Mouse (Mus musculus): ENCODE data around the gene 2810004N23Rik. TPM values are rescaled to one million over a fixed set of nuclear protein-coding genes. Genes with fewer than 3 reads are reported as not detected.
A peak's percentile ranks its signal among the peaks of the same experiment; 100 is the strongest.
"Not testable (repeated sequence)": the region's sequence is repeated elsewhere in the genome, so short reads cannot be mapped to it uniquely, and the experiment has no call there.

2810004N23Rik gene
- polyA plus RNA-seq, 2 experiments: 13.5 to 17.9 TPM

DNA sequence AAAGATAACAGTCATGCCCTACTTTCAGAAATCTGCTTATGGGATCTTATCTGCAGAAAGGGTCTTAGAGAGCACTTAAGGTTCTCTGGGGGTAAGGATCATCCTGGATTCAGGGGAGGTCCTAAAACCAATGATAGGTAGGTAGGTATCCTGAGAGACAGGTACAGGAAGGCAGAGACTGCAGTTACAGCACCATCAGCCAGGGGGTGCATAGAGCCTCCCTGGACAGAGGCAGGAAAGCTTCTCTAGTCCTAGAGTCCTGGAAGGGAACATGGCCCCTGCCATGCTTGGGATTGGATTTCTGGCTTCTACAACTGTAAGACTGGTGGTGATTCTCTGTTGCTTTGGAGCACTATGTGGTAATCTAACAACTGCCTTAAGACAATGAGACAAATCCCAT lies 3.5 kb downstream of the 2810004N23Rik start:
- TF ChIP-seq EP300 (IDR thresholded peaks at IDR 0.05; ENCODE audit: low read depth) (no peak), CTCF (IDR thresholded peaks at IDR 0.05; ENCODE audit: low read depth) (peak; percentile 81)
- Histone ChIP-seq H3K4me1 (replicated peaks; ENCODE audit: control insufficient read depth in 2 of 2, insufficient read depth in 2 of 2, low read length in 1 of 2) (peaks cover 5 to 6% of the 10 kb centered on the region in 2 experiments; a peak in 3 of 4 replicates), H3K9me3 (ENCODE audit: control insufficient read depth, low read length) (no peaks in the 10 kb centered on the region), H3K9ac (replicated peaks) (no peak overlapping the region), H3K27ac (no peak overlapping the region), H3K4me3 (ENCODE audit: insufficient read depth in 1 of 2, low read depth in 2 of 2, low read length in 2 of 2) (no peak overlapping the region), H3K36me3 (replicated peaks; ENCODE audit: control insufficient read depth, insufficient read depth, low read depth) (peaks cover 26% of the 10 kb centered on the region), H3K4me2 (ENCODE audit: low read depth) (no peak overlapping the region), H3K27me3 (ENCODE audit: control insufficient read depth, insufficient read depth, low read length) (no peaks in the 10 kb centered on the region)
- DNase-seq (ENCODE audit: low read depth in 3 of 3, low spot score in 3 of 3) (no peak), ATAC-seq (ENCODE audit: insufficient read depth) (no peak)

DNA sequence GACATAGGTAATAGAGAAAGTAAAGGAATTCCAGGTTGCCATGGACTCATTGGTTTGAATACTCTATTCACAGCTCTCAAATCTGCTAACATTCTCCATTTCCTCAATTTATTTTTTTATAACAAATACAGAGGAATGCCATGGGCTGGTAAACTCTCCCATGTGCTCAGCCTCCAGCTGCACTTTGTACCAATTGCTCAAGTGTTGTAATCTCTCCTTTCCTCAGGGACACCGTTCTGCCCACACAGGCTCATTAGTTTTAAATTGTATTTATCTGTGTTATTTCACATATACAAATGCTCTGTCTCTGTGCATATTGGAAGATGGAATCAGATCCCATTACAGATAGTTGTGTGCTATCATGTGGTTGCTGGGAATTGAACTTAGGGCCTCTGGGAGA lies 9.4 kb downstream of the 2810004N23Rik start:
- no peaks in the 10 kb centered on the region for H3K9me3 ChIP-seq (ENCODE audit: control insufficient read depth, low read length)
- peaks cover 32% of the 10 kb centered on the region for H3K36me3 ChIP-seq (replicated peaks; ENCODE audit: control insufficient read depth, insufficient read depth, low read depth)
- ATAC-seq (ENCODE audit: insufficient read depth) (no peak), DNase-seq (ENCODE audit: low read depth in 3 of 3, low spot score in 3 of 3) (no peak)
- H3K4me3 ChIP-seq (ENCODE audit: insufficient read depth in 1 of 2, low read depth in 2 of 2, low read length in 2 of 2): no peak overlapping the region
- H3K27ac ChIP-seq: no peak overlapping the region
- no peaks in the 10 kb centered on the region for H3K4me1 ChIP-seq (replicated peaks; ENCODE audit: control insufficient read depth in 2 of 2, insufficient read depth in 2 of 2, low read length in 1 of 2)
- TF ChIP-seq EP300 (IDR thresholded peaks at IDR 0.05; ENCODE audit: low read depth): no peak
- H3K4me2 ChIP-seq (ENCODE audit: low read depth): no peak overlapping the region
- H3K9ac ChIP-seq (replicated peaks): no peak overlapping the region
- 80% methylated on average over 1 of the region's 1 CpGs for WGBS (ENCODE audit: insufficient replicate concordance)
- H3K27me3 ChIP-seq (ENCODE audit: control insufficient read depth, insufficient read depth, low read length): no peaks in the 10 kb centered on the region

DNA sequence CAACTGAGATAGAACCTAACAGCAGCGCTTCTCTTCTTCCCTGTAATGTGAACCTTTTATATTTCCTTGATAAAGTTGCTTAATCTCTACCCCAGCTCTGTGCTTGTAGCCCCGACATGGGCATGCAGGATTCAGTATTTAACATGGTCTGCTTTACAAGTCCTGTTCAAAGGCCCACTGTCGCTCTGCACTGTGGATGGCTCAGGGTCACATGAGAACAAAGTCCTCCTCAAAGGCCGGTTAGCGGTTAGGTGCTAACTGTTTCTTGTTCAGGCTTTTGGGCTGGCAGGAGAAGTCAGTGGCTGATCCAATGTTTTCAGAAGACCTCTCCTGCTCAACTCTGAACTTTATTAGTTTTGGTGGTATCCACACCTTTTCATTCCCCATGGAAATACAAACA lies 17.3 kb downstream of the 2810004N23Rik start:
- ATAC-seq (ENCODE audit: insufficient read depth) (no peak), DNase-seq (ENCODE audit: low read depth in 3 of 3, low spot score in 3 of 3) (no peak)
- WGBS (ENCODE audit: insufficient replicate concordance): 74% methylated on average over 5 of the region's 5 CpGs

DNA sequence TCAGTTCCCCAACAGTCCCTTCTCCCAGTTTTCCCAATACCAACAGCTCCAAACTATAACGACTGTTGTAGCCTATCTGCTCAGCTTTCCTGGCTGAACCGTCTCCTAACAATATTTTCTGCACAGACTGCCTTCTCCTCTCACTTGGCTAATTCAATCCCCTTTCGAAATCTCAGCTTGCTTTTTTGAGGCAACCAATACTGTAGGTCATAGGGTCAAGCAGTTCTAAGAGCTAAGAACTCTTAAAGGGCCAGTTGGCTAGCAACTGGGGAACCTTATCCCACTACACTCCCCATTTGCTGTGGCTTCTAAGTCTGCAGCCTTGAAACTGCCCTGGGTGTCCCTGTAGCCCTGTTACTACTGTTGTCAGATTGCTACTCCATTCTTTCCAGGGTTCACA lies 17.8 kb downstream of the 2810004N23Rik start:
- no peak overlapping the region for H3K27ac ChIP-seq
- ATAC-seq (ENCODE audit: insufficient read depth) (no peak), DNase-seq (ENCODE audit: low read depth in 3 of 3, low spot score in 3 of 3) (no peak)
- peaks cover 14% of the 10 kb centered on the region for H3K36me3 ChIP-seq (replicated peaks; ENCODE audit: control insufficient read depth, insufficient read depth, low read depth)
- no peak overlapping the region for H3K9ac ChIP-seq (replicated peaks)
- H3K4me1 ChIP-seq (replicated peaks; ENCODE audit: control insufficient read depth in 2 of 2, insufficient read depth in 2 of 2, low read length in 1 of 2): peaks cover 0 to 1% of the 10 kb centered on the region in 2 experiments; a peak in 1 of 4 replicates
- H3K27me3 ChIP-seq (ENCODE audit: control insufficient read depth, insufficient read depth, low read length): no peaks in the 10 kb centered on the region
- H3K4me3 ChIP-seq (ENCODE audit: insufficient read depth in 1 of 2, low read depth in 2 of 2, low read length in 2 of 2): no peak overlapping the region
- no peak overlapping the region for H3K4me2 ChIP-seq (ENCODE audit: low read depth)
- WGBS (ENCODE audit: insufficient replicate concordance): 66% methylated on average over 3 of the region's 3 CpGs
- TF ChIP-seq EP300 (IDR thresholded peaks at IDR 0.05; ENCODE audit: low read depth) (no peak), CTCF (IDR thresholded peaks at IDR 0.05; ENCODE audit: low read depth) (no peak)
- no peaks in the 10 kb centered on the region for H3K9me3 ChIP-seq (ENCODE audit: control insufficient read depth, low read length)

More for the DNA sequence above, 17.3 kb downstream of the 2810004N23Rik start:
- Histone ChIP-seq H3K9me3 (ENCODE audit: control insufficient read depth, low read length) (no peaks in the 10 kb centered on the region), H3K4me2 (ENCODE audit: low read depth) (no peak overlapping the region), H3K4me1 (replicated peaks; ENCODE audit: control insufficient read depth in 2 of 2, insufficient read depth in 2 of 2, low read length in 1 of 2) (peaks cover 0 to 1% of the 10 kb centered on the region in 2 experiments; a peak in 1 of 4 replicates), H3K36me3 (replicated peaks; ENCODE audit: control insufficient read depth, insufficient read depth, low read depth) (peaks cover 10% of the 10 kb centered on the region), H3K27me3 (ENCODE audit: control insufficient read depth, insufficient read depth, low read length) (no peaks in the 10 kb centered on the region), H3K4me3 (ENCODE audit: insufficient read depth in 1 of 2, low read depth in 2 of 2, low read length in 2 of 2) (no peak overlapping the region), H3K9ac (replicated peaks) (no peak overlapping the region), H3K27ac (no peak overlapping the region)
- no peak for TF ChIP-seq CTCF (IDR thresholded peaks at IDR 0.05; ENCODE audit: low read depth)
- no peak for TF ChIP-seq EP300 (IDR thresholded peaks at IDR 0.05; ENCODE audit: low read depth)

DNA sequence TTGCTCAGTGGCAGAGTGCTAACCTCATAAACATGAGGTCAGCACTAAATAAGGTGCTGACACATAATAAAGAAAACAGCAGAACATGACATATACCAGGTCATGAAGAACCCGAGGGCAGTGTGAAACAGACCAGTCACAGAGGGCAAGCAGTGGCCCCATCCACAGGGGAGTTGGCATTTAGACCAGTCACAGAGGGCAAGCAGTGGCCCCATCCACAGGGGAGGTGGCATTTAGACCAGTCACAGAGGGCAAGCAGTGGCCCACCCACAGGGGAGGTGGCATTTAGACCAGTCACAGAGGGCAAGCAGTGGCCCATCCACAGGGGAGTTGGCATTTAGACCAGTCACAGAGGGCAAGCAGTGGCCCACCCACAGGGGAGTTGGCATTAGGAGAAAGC lies 20.0 kb downstream of the 2810004N23Rik start:
- peaks cover 18% of the 10 kb centered on the region for H3K36me3 ChIP-seq (replicated peaks; ENCODE audit: control insufficient read depth, insufficient read depth, low read depth)
- H3K9ac ChIP-seq (replicated peaks); ATAC-seq (ENCODE audit: insufficient read depth); H3K27me3 ChIP-seq (ENCODE audit: control insufficient read depth, insufficient read depth, low read length); H3K27ac ChIP-seq; H3K4me2 ChIP-seq (ENCODE audit: low read depth); H3K9me3 ChIP-seq (ENCODE audit: control insufficient read depth, low read length); DNase-seq (ENCODE audit: low read depth in 3 of 3, low spot score in 3 of 3); H3K4me3 ChIP-seq (ENCODE audit: insufficient read depth in 1 of 2, low read depth in 2 of 2, low read length in 2 of 2); H3K4me1 ChIP-seq (replicated peaks; ENCODE audit: control insufficient read depth in 2 of 2, insufficient read depth in 2 of 2, low read length in 1 of 2): not testable (repeated sequence)
- WGBS (ENCODE audit: insufficient replicate concordance): 72% methylated on average over 1 of the region's 1 CpGs

Data from liver, embryonic 14.5 days (tissue).